Mouse (Mus musculus): ENCODE data around the gene Rb1. TPM values are rescaled to one million over a fixed set of nuclear protein-coding genes. Genes with fewer than 3 reads are reported as not detected.

The Rb1 gene
- 41.4 and 49.2 TPM in 2 replicates for polyA plus RNA-seq (2014; fragmentation: Nextera tagmentation; extraction: Ambion mirVana)

- H3K4me1 ChIP-seq (ENCODE audit: control insufficient read depth, insufficient read depth, low read length), result peaks cover 12% of the 10 kb centered on the region
- peak within 1 kb of the TSS; percentile 94 for H3K27ac ChIP-seq (ENCODE audit: low read depth, low read length)
- no peaks in the 10 kb centered on the region for H3K27me3 ChIP-seq (ENCODE audit: control insufficient read depth, insufficient read depth, low read length)
- peak within 1 kb of the TSS; percentile 64 for H3K4me2 ChIP-seq
- ATAC-seq (ENCODE audit: low FRiP score) (peak; percentile 94), DNase-seq (ENCODE audit: low spot score, missing footprints) (peak; percentile 97)
- under 1% methylated on average over 105 of the region's 135 CpGs for WGBS
- H3K9me3 ChIP-seq (ENCODE audit: control insufficient read depth, low read length), result no peaks in the 10 kb centered on the region
- H3K36me3 ChIP-seq (ENCODE audit: control insufficient read depth, insufficient read depth, low read length), result no peaks in the 10 kb centered on the region
- H3K9ac ChIP-seq (ENCODE audit: low read length), result peak within 1 kb of the TSS; percentile 88
- peak within 1 kb of the TSS; percentile 94 for H3K4me3 ChIP-seq (ENCODE audit: low read depth, low read length)
Observed at GRCm38 (mm10) chr14:73325456-73326381, at the start of gene Rb1. Rb1 (minus strand) TSS chr14:73325822.

- 80% methylated on average over 11 of the region's 11 CpGs for WGBS
- Histone ChIP-seq H3K4me2 (no peak overlapping the region), H3K27ac (ENCODE audit: low read depth, low read length) (no peak overlapping the region), H3K4me3 (ENCODE audit: low read depth, low read length) (no peak overlapping the region), H3K9ac (ENCODE audit: low read length) (no peak overlapping the region), H3K9me3 (ENCODE audit: control insufficient read depth, low read length) (no peaks in the 10 kb centered on the region), H3K36me3 (ENCODE audit: control insufficient read depth, insufficient read depth, low read length) (no peaks in the 10 kb centered on the region), H3K27me3 (ENCODE audit: control insufficient read depth, insufficient read depth, low read length) (no peaks in the 10 kb centered on the region), H3K4me1 (ENCODE audit: control insufficient read depth, insufficient read depth, low read length) (no peaks in the 10 kb centered on the region)
- no peak for ATAC-seq (ENCODE audit: low FRiP score)
- DNase-seq (ENCODE audit: low spot score, missing footprints), result no peak
Observed at GRCm38 (mm10) chr14:73374315-73374890, 48.8 kb upstream of the Rb1 start.

DNA sequence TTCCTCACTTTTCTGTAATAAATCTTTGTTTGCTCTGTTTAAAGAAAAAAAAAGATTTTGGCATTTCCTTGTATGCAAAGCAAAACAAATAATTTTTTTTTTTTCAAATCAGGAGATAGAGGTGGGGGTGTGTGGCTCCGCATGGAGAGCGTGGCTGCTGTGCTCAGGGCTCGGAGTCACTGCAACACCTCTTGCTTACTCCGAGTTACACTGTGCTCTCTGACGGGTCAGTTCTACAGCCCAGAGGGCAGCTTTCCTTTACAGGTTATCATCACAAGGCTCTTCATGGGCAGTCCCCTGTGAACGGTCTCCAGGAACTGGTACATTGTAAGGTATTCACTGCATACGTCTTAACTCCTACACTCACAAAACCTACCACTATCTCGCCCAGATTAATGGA lies 48.0 kb upstream of the Rb1 start:
- no peaks in the 10 kb centered on the region for H3K9me3 ChIP-seq (ENCODE audit: control insufficient read depth, low read length)
- H3K4me1 ChIP-seq (ENCODE audit: control insufficient read depth, insufficient read depth, low read length), result no peaks in the 10 kb centered on the region
- ATAC-seq (ENCODE audit: low FRiP score) (no peak), DNase-seq (ENCODE audit: low spot score, missing footprints) (no peak)
- no peaks in the 10 kb centered on the region for H3K36me3 ChIP-seq (ENCODE audit: control insufficient read depth, insufficient read depth, low read length)
- no peak overlapping the region for H3K4me2 ChIP-seq
- no peak overlapping the region for H3K27ac ChIP-seq (ENCODE audit: low read depth, low read length)
- no peak overlapping the region for H3K9ac ChIP-seq (ENCODE audit: low read length)
- WGBS, result 87% methylated on average over 8 of the region's 8 CpGs
- no peak overlapping the region for H3K4me3 ChIP-seq (ENCODE audit: low read depth, low read length)
- H3K27me3 ChIP-seq (ENCODE audit: control insufficient read depth, insufficient read depth, low read length), result no peaks in the 10 kb centered on the region

GRCm38 (mm10) chr14:73372990-73373389 lies 47.4 kb upstream of the Rb1 start:
- no peak overlapping the region for H3K4me3 ChIP-seq (ENCODE audit: low read depth, low read length)
- 90% methylated on average over 4 of the region's 4 CpGs for WGBS
- no peaks in the 10 kb centered on the region for H3K27me3 ChIP-seq (ENCODE audit: control insufficient read depth, insufficient read depth, low read length)
- no peak overlapping the region for H3K4me2 ChIP-seq
- H3K27ac ChIP-seq (ENCODE audit: low read depth, low read length), result no peak overlapping the region
- ATAC-seq (ENCODE audit: low FRiP score) (no peak), DNase-seq (ENCODE audit: low spot score, missing footprints) (no peak)
- H3K9ac ChIP-seq (ENCODE audit: low read length), result no peak overlapping the region
- no peaks in the 10 kb centered on the region; the same call in 1 of the 2 replicates for H3K36me3 ChIP-seq (ENCODE audit: control insufficient read depth, insufficient read depth, low read length)
- H3K9me3 ChIP-seq (ENCODE audit: control insufficient read depth, low read length), result no peaks in the 10 kb centered on the region
- H3K4me1 ChIP-seq (ENCODE audit: control insufficient read depth, insufficient read depth, low read length), result no peaks in the 10 kb centered on the region

DNA sequence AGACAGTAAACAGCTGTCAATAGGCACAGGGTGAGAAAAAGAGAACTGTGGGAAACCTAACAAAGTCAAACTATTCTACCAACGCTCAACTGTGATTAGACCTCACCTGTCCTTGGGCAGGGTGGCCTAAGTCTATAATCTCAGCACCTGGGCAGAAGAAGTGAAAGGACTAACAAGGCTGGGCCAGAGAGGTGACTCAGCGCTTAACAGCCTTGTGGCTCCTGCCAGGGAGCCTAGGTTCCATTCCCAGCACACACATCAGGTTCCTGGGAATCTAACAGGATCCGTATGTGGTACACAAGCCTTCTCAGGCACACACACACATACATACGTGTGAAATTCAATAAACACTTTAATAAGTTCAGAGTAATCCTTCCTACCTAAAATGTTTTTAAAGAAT lies 46.0 kb upstream of the Rb1 start:
- no peak overlapping the region for H3K4me2 ChIP-seq
- H3K9ac ChIP-seq (ENCODE audit: low read length), result no peak overlapping the region
- DNase-seq (ENCODE audit: low spot score, missing footprints) (no peak), ATAC-seq (ENCODE audit: low FRiP score) (no peak)
- no peak overlapping the region for H3K4me3 ChIP-seq (ENCODE audit: low read depth, low read length)
- no peaks in the 10 kb centered on the region for H3K27me3 ChIP-seq (ENCODE audit: control insufficient read depth, insufficient read depth, low read length)
- no peak overlapping the region for H3K27ac ChIP-seq (ENCODE audit: low read depth, low read length)
- peaks cover 5% of the 10 kb centered on the region for H3K36me3 ChIP-seq (ENCODE audit: control insufficient read depth, insufficient read depth, low read length)
- no peaks in the 10 kb centered on the region for H3K9me3 ChIP-seq (ENCODE audit: control insufficient read depth, low read length)
- no peaks in the 10 kb centered on the region for H3K4me1 ChIP-seq (ENCODE audit: control insufficient read depth, insufficient read depth, low read length)
- 90% methylated on average over 4 of the region's 4 CpGs for WGBS

DNA sequence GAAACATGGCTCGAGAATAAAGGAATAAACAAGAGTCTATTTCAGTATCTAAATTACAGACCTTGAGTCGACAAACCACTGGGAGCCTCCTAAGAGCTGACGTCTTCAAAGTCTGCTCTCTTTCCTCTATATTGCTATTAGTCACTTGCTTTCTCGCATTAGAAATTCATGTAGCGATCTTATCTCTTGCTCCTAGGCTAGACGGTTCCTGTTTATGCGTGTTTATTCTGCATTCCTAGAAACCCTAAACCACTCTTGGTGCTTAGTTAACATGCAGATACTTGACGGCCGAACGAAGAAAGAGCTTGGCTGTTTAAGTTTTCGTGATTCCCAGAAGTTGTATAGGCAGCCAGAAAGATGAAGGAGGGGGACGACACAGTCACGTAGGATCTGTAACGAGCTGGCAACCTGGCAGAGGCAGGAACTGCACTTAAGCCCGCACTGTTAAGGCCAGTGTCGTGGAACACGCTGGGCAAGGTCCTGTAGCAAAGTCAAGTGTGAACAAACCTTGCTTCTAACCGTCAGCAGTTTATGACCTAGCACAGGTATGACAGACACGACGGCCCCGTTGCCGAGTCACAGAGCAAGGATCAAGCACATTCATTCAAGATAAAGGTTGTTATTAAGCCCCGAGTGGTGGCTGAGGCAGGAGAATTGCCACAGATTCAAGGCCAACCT lies 45.2 kb upstream of the Rb1 start:
- ATAC-seq (ENCODE audit: low FRiP score) (no peak), DNase-seq (ENCODE audit: low spot score, missing footprints) (no peak)
- H3K4me1 ChIP-seq (ENCODE audit: control insufficient read depth, insufficient read depth, low read length), result no peaks in the 10 kb centered on the region
- H3K27ac ChIP-seq (ENCODE audit: low read depth, low read length), result no peak overlapping the region
- H3K4me2 ChIP-seq, result no peak overlapping the region
- H3K9me3 ChIP-seq (ENCODE audit: control insufficient read depth, low read length), result no peaks in the 10 kb centered on the region
- no peaks in the 10 kb centered on the region for H3K27me3 ChIP-seq (ENCODE audit: control insufficient read depth, insufficient read depth, low read length)
- WGBS, result 92% methylated on average over 23 of the region's 23 CpGs
- no peak overlapping the region for H3K9ac ChIP-seq (ENCODE audit: low read length)
- no peak overlapping the region for H3K4me3 ChIP-seq (ENCODE audit: low read depth, low read length)
- H3K36me3 ChIP-seq (ENCODE audit: control insufficient read depth, insufficient read depth, low read length), result peaks cover 5% of the 10 kb centered on the region

DNA sequence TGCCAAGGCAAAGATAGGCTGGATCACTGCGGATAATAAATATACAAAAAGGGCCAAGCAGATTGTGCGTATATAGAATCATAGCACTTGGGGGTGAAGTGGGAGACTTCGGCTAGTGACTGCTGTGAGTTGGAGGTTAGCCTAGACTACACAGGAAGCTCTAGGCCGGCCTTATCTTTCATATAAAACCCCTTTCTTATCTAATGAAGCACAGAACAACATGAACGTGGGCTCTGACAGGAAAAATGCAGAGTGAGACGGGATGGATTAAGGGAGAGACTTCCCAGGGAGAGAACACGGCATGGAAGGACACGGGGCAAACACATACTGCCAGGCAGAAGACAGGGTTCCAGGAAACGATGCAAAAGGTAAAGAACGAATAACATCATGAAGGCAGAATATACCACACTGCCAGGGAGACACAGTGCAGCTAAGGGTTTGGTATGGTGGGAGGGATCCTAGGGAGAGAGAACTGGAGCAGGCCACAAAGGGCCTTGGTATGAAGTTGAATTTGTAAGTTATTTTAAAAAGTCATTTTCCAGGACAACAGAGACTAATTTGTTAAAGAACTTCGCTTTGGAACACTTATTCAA lies 44.6 kb upstream of the Rb1 start:
- H3K36me3 ChIP-seq (ENCODE audit: control insufficient read depth, insufficient read depth, low read length), result peaks cover 5% of the 10 kb centered on the region
- no peak overlapping the region for H3K4me3 ChIP-seq (ENCODE audit: low read depth, low read length)
- H3K4me1 ChIP-seq (ENCODE audit: control insufficient read depth, insufficient read depth, low read length), result no peaks in the 10 kb centered on the region
- WGBS, result 90% methylated on average over 11 of the region's 11 CpGs
- ATAC-seq (ENCODE audit: low FRiP score) (no peak), DNase-seq (ENCODE audit: low spot score, missing footprints) (no peak)
- no peak overlapping the region for H3K27ac ChIP-seq (ENCODE audit: low read depth, low read length)
- no peaks in the 10 kb centered on the region for H3K9me3 ChIP-seq (ENCODE audit: control insufficient read depth, low read length)
- no peaks in the 10 kb centered on the region for H3K27me3 ChIP-seq (ENCODE audit: control insufficient read depth, insufficient read depth, low read length)
- no peak overlapping the region for H3K4me2 ChIP-seq
- H3K9ac ChIP-seq (ENCODE audit: low read length), result no peak overlapping the region

GRCm38 (mm10) chr14:73369634-73370033 lies 44.0 kb upstream of the Rb1 start:
- Histone ChIP-seq H3K27ac (ENCODE audit: low read depth, low read length) (no peak overlapping the region), H3K27me3 (ENCODE audit: control insufficient read depth, insufficient read depth, low read length) (no peaks in the 10 kb centered on the region), H3K36me3 (ENCODE audit: control insufficient read depth, insufficient read depth, low read length) (peaks cover 5% of the 10 kb centered on the region), H3K9me3 (ENCODE audit: control insufficient read depth, low read length) (no peaks in the 10 kb centered on the region), H3K4me1 (ENCODE audit: control insufficient read depth, insufficient read depth, low read length) (no peaks in the 10 kb centered on the region), H3K4me2 (no peak overlapping the region), H3K9ac (ENCODE audit: low read length) (no peak overlapping the region), H3K4me3 (ENCODE audit: low read depth, low read length) (no peak overlapping the region)
- ATAC-seq (ENCODE audit: low FRiP score) (no peak), DNase-seq (ENCODE audit: low spot score, missing footprints) (no peak)
- WGBS, result 91% methylated on average over 4 of the region's 4 CpGs
